Mouse (Mus musculus): Measurements from ENCODE around the gene Vamp4. TPM values are rescaled to one million over a fixed set of nuclear protein-coding genes. Genes with fewer than 3 reads are reported as not detected.

Gene Vamp4
- 100 to 1,000 TPM; 117 to 122 TPM for total RNA-seq (2023)

GRCm38 (mm10) chr1:162570260-162570748 lies at the start of gene Vamp4:
Gene Vamp4, plus strand, starts transcription at chr1:162570515.

GRCm38 (mm10) chr1:162548016-162548916 lies 22.0 kb upstream of the Vamp4 start, which contains the start of gene Mettl13:
Gene Mettl13, minus strand, starts transcription at chr1:162548551.

GRCm38 (mm10) chr1:162639051-162639750 lies 68.9 kb downstream of the Vamp4 start, which contains the start of gene Myoc:
Gene Myoc, plus strand, starts transcription at chr1:162639155.

Other genes starting within 250 kb of the Vamp4 start
- under 1 TPM in 1 of 2 experiments, not detected in 1; 0.21 TPM for gene Dnm3, start 92.5 kb upstream of the Vamp4 start, total RNA-seq (2023)
- 10 to 100 TPM; 10.4 to 13.8 TPM for gene Mettl13, start 22.0 kb upstream of the Vamp4 start, total RNA-seq (2023)
- gene Myoc, start 68.6 kb downstream of the Vamp4 start, total RNA-seq (2023), result not detected
- not detected for gene Myocos, start 87.7 kb downstream of the Vamp4 start, total RNA-seq (2023)
- 100 to 1,000 TPM; 216 to 228 TPM for gene Prrc2c, start 170.0 kb downstream of the Vamp4 start, total RNA-seq (2023)
- gene Fmo4, start 243.5 kb downstream of the Vamp4 start, total RNA-seq (2023), result not detected

All from monocyte, adult 59 days (primary cell).